Mouse (Mus musculus): Measurements from ENCODE around the gene Tead3. TPM values are rescaled to one million over a fixed set of nuclear protein-coding genes. Genes with fewer than 3 reads are reported as not detected.
A peak's percentile ranks its signal among the peaks of the same experiment; 100 is the strongest.
"Not testable (repeated sequence)": the region's sequence is repeated elsewhere in the genome, so short reads cannot be mapped to it uniquely, and the experiment has no call there.

Gene Tead3
- total RNA-seq, 2 experiments from 2014 or later, result 2.4 to 3.3 TPM

GRCm38 (mm10) chr17:28332113-28332914 is 18.3 kb downstream of the Tead3 start:
- intact Hi-C loops (cut with DNase I), result no loop called here
- DNase-seq (ENCODE audit: low spot score in 2 of 2), result no peak

GRCm38 (mm10) chr17:28331241-28332112 is 19.1 kb downstream of the Tead3 start:
- intact Hi-C loops (cut with DNase I), result no loop called here
- no peak for DNase-seq (ENCODE audit: low spot score in 2 of 2)

DNA sequence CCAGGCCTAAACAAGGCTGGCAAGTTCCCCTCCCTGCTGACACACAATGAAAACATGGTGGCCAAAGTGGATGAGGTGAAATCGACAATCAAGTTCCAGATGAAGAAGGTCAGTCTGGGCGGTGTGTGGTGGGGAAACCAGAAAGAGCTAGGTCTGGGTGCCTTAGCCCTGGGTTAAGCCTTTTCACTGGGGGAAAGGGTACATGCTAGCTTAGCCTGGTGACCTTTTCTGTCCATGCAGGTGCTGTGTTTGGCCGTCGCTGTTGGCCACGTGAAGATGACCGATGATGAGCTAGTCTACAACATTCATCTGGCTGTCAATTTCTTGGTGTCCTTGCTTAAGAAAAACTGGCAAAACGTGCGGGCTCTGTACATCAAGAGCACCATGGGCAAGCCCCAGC is 20.0 kb downstream of the Tead3 start:
- DNase-seq (ENCODE audit: low spot score in 2 of 2); intact Hi-C loops (cut with DNase I): not testable (repeated sequence)

DNA sequence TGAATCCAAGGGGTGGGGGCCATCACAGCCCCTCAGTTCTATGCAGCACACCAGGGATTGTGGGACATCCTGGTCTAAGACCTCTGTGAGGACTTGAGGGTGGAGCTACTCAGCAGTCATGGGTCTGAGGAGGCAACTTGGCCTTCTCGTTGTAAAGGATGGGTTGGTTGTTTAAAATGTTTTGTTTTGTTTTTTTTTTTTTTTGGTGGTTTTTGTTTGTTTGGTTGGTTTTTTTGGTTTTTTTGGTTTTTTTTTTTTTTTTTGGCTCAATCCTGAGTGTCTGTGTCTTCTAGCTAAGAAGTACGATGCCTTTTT is 20.4 kb downstream of the Tead3 start:
- intact Hi-C loops (cut with DNase I), result no loop called here
- no peak for DNase-seq (ENCODE audit: low spot score in 2 of 2)

DNA sequence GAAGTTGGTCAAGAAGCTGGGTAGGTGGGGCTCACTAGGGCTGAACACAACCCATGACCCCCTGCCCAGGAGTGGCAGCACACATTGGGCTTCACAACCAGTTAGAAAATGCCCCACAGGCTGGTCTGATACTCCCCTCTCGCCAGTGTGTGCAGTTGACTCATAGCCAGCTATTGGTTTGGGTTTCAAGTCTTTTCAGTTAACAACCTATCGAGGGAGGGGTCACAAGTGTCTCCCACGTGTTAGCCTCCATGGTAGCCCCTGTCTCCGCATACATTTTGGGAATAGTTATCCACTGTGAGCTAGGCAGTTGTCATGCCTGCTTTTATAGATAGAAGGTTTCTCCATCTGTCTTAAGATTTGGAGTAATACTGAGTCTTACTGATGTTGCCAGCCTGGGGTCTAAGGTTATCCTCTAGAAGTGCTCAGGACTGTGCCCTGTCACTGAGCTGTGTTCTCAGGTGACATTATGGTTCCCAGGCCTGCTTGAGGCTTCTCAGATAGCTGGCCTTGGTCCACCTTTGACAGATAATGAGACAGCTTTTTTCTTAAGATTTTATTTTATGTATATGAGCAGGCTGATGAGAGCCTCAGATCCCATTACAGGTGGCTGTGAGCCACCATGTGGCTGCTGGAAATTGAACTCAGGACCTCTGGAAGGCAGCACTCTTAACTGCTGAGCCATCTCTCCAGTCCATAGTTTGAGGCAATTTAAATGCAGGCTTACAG is 20.9 kb downstream of the Tead3 start:
- DNase-seq (ENCODE audit: low spot score in 2 of 2), result no peak
- intact Hi-C loops (cut with DNase I), result loop anchor here (10.0 kb wide), 1 partner anchor 195 kb away; no protein-coding TSS in a partner anchor

DNA sequence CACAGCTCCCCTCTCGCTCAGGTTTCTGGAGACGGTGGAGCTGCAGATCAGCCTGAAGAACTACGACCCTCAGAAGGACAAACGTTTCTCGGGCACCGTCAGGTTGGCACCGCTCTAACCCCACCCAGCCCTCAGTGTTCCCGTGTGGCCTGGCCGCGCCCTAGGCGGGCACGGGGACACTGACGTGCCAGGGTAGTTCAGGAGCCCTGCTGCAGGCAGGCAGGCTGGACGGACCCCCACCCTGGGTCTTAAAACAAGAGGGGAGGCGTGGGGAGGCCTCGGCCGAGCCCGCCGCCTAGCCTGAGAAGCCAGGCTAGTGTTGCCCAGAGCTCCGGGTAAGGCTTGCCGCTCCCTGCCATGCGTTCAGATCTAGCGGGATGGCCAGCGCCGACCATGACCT is 21.7 kb downstream of the Tead3 start:
- DNase-seq (ENCODE audit: low spot score in 2 of 2), result no peak
- intact Hi-C loops (cut with DNase I), result loop anchor here (10.0 kb wide), 1 partner anchor 196 kb away; no protein-coding TSS in a partner anchor

- peak; percentile 97 to 99 for DNase-seq (ENCODE audit: low spot score in 2 of 2)
- intact Hi-C loops (cut with DNase I), result loop anchor here (10.0 kb wide), 1 partner anchor 196 kb away; no protein-coding TSS in a partner anchor
Observed at GRCm38 (mm10) chr17:28328366-28328928, 22.2 kb downstream of the Tead3 start, which contains the start of gene Rpl10a. Rpl10a (plus strand) TSS chr17:28328471.

- peak; percentile 35 to 72 for DNase-seq (ENCODE audit: low spot score in 2 of 2)
- intact Hi-C loops (cut with DNase I), result loop anchor here (10.0 kb wide), 1 partner anchor 197 kb away; no protein-coding TSS in a partner anchor
Observed at GRCm38 (mm10) chr17:28327673-28328325, 22.8 kb downstream of the Tead3 start.

- intact Hi-C loops (cut with DNase I), result loop anchor here (10.0 kb wide), 1 partner anchor 198 kb away; no protein-coding TSS in a partner anchor
- no peak for DNase-seq (ENCODE audit: low spot score in 2 of 2)
Observed at GRCm38 (mm10) chr17:28326951-28327350, 23.7 kb downstream of the Tead3 start.

- intact Hi-C loops (cut with DNase I), result loop anchor here (10.0 kb wide), 1 partner anchor 199 kb away; no protein-coding TSS in a partner anchor
- DNase-seq (ENCODE audit: low spot score in 2 of 2), result no peak
Observed at GRCm38 (mm10) chr17:28325751-28326150, 24.9 kb downstream of the Tead3 start.

DNA sequence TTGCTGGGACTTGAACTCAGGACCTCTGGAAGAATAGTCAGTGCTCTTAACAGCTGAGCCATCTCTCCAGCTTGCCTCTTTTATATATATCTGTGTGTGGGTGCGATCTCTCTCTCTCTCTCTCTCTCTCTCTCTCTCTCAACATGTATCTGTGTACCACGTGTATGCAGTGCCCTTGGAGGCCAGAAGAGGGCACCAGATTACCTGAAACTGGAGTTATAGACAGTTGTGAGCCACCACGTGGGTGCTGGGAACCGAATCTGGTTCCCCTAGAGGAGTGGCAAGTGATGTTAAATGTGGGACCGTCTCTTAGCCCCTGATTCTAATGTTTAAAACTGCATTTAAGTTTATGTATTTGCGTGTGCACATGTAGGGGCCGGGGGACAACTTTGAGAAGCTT is 26.2 kb downstream of the Tead3 start:
- DNase-seq (ENCODE audit: low spot score in 2 of 2), result not testable (repeated sequence)
- intact Hi-C loops (cut with DNase I), result loop anchor here (10.0 kb wide), 1 partner anchor 200 kb away; no protein-coding TSS in a partner anchor

- no peak for DNase-seq (ENCODE audit: low spot score in 2 of 2)
- intact Hi-C loops (cut with DNase I), result loop anchor here (10.0 kb wide), 1 partner anchor 201 kb away; no protein-coding TSS in a partner anchor
Observed at GRCm38 (mm10) chr17:28323786-28324185, 26.8 kb downstream of the Tead3 start.

DNA sequence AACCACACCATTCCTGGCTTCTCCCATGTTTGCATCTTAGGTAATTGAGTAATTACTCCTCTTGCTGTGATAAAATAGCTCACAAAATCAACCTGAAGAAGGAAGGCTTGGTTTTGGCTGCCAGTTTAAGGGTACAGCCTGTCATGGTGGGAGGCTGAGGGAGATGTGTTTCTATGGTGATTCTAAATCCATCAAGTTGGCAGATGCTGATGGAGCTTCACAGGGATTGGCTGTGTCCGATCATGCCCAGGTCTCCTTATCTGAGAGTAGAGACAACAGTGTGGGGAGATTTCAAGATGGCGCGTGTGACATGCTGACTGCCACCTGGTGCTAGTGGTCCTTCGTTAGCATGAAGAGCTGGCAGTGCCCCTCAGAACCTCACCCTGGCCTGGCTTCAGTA is 28.9 kb downstream of the Tead3 start:
- intact Hi-C loops (cut with DNase I), result loop anchor here (10.0 kb wide), 1 partner anchor 203 kb away; no protein-coding TSS in a partner anchor
- no peak for DNase-seq (ENCODE audit: low spot score in 2 of 2)

DNA sequence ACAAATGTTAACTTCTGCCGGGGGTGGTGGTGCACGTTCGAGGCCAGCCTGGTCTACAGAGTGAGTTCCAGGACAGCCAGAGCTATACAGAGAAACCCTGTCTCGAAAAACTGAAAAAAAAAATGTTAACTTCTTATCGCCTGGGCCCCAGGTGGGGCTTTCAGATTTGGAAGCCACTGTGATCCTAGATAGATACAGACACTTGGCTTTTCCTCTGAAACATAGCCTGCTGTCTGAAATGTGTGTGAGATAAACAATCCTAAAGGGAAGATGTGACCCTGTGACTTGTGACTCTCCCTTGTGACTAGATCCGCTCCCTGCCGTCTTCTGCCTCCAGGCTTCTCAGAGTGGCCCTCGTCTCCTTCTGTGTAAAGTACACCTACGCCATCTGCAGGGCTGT is 32.9 kb downstream of the Tead3 start:
- intact Hi-C loops (cut with DNase I), result no loop called here
- DNase-seq (ENCODE audit: low spot score in 2 of 2), result no peak

GRCm38 (mm10) chr17:28317091-28317490 is 33.5 kb downstream of the Tead3 start:
- DNase-seq (ENCODE audit: low spot score in 2 of 2), result no peak
- intact Hi-C loops (cut with DNase I), result no loop called here

- no peak for DNase-seq (ENCODE audit: low spot score in 2 of 2)
- intact Hi-C loops (cut with DNase I), result no loop called here
Observed at GRCm38 (mm10) chr17:28316476-28316875, 34.1 kb downstream of the Tead3 start.

DNA sequence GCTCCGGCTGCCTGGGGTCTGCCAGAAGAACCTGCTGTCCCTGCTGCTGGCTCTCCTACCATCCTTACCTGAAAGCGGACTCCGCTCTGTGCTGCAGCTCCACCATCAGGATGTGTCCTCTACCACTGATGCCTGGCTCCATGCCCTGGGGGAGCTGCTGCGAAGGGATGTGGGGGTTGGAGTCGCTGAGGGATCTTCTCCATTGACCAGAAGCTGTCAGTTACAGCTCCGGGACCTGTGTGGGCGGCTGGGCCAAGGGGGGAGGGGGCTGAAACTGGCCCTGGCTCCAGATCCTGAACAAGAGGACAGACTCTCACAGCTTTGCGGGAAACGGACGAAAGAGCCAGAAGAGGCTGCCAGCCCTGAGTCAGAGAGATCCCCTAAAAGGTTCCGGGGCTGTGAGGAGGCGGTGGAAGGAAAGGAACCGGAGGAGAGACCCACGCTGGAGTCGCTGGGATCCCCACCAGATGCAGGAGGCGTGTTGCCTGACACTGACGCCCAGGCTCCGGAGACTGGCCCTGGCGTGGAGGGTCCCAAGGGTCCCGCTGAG is 34.9 kb downstream of the Tead3 start:
- intact Hi-C loops (cut with DNase I), result no loop called here
- no peak for DNase-seq (ENCODE audit: low spot score in 2 of 2)

DNA sequence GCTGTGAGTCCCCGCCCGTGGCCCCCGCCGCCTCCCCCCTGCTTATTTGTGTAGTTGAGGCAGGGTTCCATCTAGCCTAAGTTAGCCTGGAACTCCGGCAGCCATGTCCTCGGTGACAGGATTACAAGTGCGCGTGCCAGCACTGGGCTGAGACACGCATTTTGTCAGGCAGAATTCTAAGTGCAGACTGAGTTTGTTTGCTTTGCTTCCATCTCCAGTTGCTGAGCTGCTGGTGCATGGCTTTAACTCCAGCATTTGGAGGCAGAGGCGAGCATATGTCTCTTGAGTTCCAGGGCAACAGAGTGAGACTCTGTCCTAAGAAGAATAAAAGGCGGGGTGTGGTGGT is 36.8 kb downstream of the Tead3 start:
- no peak for DNase-seq (ENCODE audit: low spot score in 2 of 2)
- intact Hi-C loops (cut with DNase I), result no loop called here

Measured in left cerebral cortex, postnatal 14 days (tissue).